Mouse (Mus musculus) 416B (cell line): ENCODE measurements around the gene Prss32.
A peak's percentile ranks its signal among the peaks of the same experiment; 100 is the strongest.
"Not testable (repeated sequence)": the region's sequence is repeated elsewhere in the genome, so short reads cannot be mapped to it uniquely, and the experiment has no call there.

Source experiments
- DNase-seq: peaks from one replicate; pipeline ENCODE4 v3.0.0; 2011; ENCODE audit warnings: low read depth

The Prss32 gene

GRCm38 (mm10) chr17:23841145-23841544 lies 2.5 kb upstream of the Prss32 start:
- peak; percentile 80 for DNase-seq

GRCm38 (mm10) chr17:23843141-23843811 lies 379 bp upstream of the Prss32 start:
- DNase-seq = no peak

- peak; percentile 46 for DNase-seq
Observed at GRCm38 (mm10) chr17:23850028-23850427, 6.4 kb downstream of the Prss32 start.

GRCm38 (mm10) chr17:23850853-23851749 lies 7.4 kb downstream of the Prss32 start:
- peak; percentile 75 for DNase-seq

GRCm38 (mm10) chr17:23853292-23853691 lies 9.6 kb downstream of the Prss32 start:
- peak; percentile 76 for DNase-seq

- no peak for DNase-seq
Observed at GRCm38 (mm10) chr17:23854229-23854765, 10.6 kb downstream of the Prss32 start.

- no peak for DNase-seq
Observed at GRCm38 (mm10) chr17:23857193-23857592, 13.5 kb downstream of the Prss32 start.

- no peak for DNase-seq
Observed at GRCm38 (mm10) chr17:23857913-23858312, 14.3 kb downstream of the Prss32 start.

GRCm38 (mm10) chr17:23862926-23863325 lies 19.3 kb downstream of the Prss32 start:
- DNase-seq = no peak

GRCm38 (mm10) chr17:23867756-23868155 lies 24.1 kb downstream of the Prss32 start, which contains the start of gene Prss21:
Gene Prss21 (plus strand): TSS chr17:23868056.
- DNase-seq = no peak

- DNase-seq = peak; percentile 45
Observed at GRCm38 (mm10) chr17:23868513-23868912, 24.9 kb downstream of the Prss32 start.

GRCm38 (mm10) chr17:23873884-23874856 lies 30.5 kb downstream of the Prss32 start:
- peak; percentile 65 for DNase-seq

- DNase-seq = no peak
Observed at GRCm38 (mm10) chr17:23876741-23877140, 33.1 kb downstream of the Prss32 start.

- no peak for DNase-seq
Observed at GRCm38 (mm10) chr17:23877166-23877565, 33.5 kb downstream of the Prss32 start.

GRCm38 (mm10) chr17:23880576-23880975 lies 36.9 kb downstream of the Prss32 start, which contains the start of the genes Dcpp1 and Dcpp2:
Gene Dcpp1 (plus strand): TSS chr17:23880876.
Gene Dcpp2 (plus strand): TSS chr17:23880880.
- not testable (repeated sequence) for DNase-seq
